Mouse (Mus musculus) NIH3T3 (cell line): Measurements from ENCODE around the gene Atp2c1.

Experiments
- DNase-seq: peaks from one replicate; pipeline ENCODE4 v3.0.0-alpha.2; 2012; ENCODE audit warnings: low read depth

Atp2c1 gene

GRCm38 (mm10) chr9:105488363-105488762 is 38.8 kb downstream of the Atp2c1 start:
- DNase-seq: no peak

- no peak for DNase-seq
These were observed 42.6 kb downstream of the Atp2c1 start for GRCm38 (mm10) chr9:105484338-105485084.

- DNase-seq: no peak
These were observed 43.2 kb downstream of the Atp2c1 start for GRCm38 (mm10) chr9:105483880-105484279.

GRCm38 (mm10) chr9:105482715-105483510 is 44.2 kb downstream of the Atp2c1 start:
- DNase-seq: no peak

DNA sequence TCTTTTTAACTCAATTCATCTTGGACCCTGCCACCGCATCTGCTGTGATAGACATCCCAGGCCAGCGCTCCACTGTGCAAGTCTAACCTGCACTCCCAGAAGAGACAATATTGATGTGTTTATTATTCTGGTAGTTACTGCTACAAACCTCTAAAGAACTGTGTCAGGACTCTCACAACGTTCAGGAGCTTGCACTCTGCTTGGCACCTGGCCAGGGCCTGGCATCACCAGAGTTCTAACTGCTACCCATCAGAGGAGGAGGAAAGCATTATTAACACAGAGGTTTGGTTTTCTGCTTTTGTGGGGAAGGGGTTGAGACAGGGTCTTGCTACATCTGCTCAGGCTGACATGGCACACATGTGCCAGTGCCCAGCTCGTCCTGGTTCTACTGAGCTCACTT is 45.0 kb downstream of the Atp2c1 start:
- peak; percentile 24 for DNase-seq

- DNase-seq: no peak
These were observed 51.0 kb downstream of the Atp2c1 start for GRCm38 (mm10) chr9:105476134-105476533.

DNA sequence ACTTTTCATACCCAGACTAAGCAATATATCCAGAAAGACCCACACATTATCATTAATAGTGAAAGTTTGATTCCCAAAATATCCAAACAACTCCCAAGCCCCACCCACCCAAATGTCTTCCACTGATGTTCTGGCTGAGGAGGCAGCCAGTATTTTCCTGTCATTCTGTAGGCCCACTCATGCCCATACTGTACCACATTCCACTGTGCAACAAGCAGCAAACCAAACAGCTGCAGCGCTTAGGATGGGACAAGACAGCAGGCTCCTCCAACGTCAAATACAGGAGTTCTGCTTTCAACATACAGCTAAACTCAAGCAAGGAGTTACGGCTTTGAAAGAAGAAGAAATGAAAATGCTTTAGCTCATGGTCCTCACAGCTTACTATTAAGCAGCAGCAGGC is 52.2 kb downstream of the Atp2c1 start:
- DNase-seq: no peak

GRCm38 (mm10) chr9:105467787-105468186 is 59.3 kb downstream of the Atp2c1 start:
- peak; percentile 26 for DNase-seq

DNA sequence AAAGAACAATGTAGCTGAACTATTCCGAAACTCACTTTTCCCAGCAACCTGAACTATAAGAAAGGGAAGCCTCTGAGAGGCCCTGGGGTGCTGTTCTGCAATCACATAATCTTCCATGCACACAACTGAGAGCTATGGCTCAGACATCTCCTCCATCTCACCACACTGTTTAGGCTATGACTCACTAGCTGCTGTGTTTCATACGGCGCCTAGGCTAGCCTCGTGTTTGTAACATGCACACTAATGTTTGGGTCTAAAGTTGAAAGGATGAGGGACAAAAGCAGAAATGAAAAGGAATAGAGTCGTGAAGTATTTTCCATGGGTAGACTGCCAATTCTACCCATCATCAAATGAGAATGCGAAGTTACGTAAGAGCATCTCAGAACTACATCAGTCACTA is 65.6 kb downstream of the Atp2c1 start:
- DNase-seq: peak; percentile 63

DNA sequence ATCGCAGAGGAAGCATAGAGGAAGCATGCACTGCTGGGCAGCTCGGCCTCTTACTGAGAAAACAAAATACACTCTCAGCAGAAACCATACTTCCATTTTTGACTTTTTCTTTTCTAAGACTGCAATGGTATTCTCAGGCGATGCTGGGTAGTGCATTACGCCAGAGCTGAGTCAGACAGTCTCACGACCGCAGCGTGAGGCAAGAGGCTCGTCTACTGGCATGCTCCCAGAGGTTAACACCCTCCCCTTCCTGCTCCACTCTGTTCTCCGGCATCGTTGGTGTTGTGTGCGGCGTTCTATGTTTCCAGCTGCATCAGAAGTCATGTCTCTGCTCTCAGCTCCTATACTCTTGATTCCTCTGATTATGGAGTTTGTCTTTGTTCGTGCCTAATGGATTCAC is 68.1 kb downstream of the Atp2c1 start:
- DNase-seq: peak; percentile 92

GRCm38 (mm10) chr9:105408549-105408948 is 118.6 kb downstream of the Atp2c1 start:
- peak; percentile 18 for DNase-seq

DNA sequence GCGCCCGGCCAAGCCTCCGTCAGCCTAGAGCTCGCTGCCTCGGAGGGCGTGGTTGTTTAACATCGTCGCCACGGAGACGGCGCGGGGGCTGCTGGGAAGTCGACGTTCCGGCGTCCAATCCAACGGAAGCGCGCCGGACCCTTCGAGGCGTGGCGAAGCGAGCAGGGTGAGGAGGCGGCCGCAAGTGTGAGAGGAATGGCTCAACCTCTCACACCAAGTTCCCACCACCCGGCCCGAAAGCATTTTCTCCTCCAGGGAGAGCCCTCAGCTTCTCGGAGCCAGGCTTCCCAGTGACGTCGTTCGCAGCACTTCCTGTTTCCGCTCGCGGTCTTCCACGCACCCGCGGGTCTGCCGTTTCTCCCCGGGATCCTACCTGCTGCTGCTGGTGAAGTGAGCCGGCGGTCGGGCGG is 131.9 kb downstream of the Atp2c1 start, which contains the start of the genes Aste1 and Nek11:
Gene Aste1 (plus strand): TSS at position 175 of the 410 bp plus-strand sequence.
Gene Nek11 (minus strand): TSS at position 307 of the 410 bp plus-strand sequence.
- peak; percentile 96 for DNase-seq

DNA sequence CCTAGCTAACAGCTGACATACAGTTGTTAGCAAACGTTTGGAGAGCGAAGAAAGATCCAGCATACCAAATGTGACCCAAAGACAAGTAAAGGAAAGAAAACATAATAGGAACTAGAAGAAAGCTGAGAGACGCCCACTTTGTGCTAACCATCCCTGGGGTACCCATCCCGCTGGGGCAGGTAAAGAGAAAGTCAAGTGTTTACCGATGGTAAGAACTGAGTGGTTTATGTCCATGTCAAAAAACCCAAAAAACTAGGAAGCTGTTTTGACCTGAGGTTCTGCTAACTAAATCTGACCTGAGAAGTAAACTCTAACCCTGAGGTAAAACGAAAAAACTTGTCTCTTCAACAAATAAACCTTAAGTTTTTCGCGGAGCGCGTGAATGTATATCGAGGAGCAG is 132.4 kb downstream of the Atp2c1 start:
- no peak for DNase-seq

DNA sequence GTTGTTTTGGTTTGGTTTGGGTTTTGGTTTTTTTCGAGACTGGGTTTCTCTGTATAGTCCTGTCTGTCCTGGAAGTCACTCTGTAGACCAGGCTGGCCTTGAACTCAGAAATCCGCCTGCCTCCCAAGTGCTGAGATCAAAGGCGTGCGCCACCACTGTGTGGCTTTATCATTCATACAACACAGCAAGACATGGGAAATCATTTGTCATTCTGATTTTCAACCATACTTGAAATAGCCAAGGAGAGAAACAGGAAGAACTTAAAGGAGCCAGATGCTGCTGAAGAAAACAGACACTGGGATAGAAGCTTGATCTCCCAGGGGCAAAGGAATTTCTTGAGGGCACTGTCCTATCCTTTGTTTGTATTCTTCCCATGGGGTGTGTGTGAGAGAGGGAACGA is 136.5 kb downstream of the Atp2c1 start:
- DNase-seq: no peak

GRCm38 (mm10) chr9:105389289-105389688 is 137.8 kb downstream of the Atp2c1 start:
- DNase-seq: peak; percentile 81

GRCm38 (mm10) chr9:105387403-105387802 is 139.7 kb downstream of the Atp2c1 start:
- no peak for DNase-seq

GRCm38 (mm10) chr9:105379533-105380145 is 147.5 kb downstream of the Atp2c1 start:
- DNase-seq: no peak

GRCm38 (mm10) chr9:105377622-105378021 is 149.5 kb downstream of the Atp2c1 start:
- no peak for DNase-seq

DNA sequence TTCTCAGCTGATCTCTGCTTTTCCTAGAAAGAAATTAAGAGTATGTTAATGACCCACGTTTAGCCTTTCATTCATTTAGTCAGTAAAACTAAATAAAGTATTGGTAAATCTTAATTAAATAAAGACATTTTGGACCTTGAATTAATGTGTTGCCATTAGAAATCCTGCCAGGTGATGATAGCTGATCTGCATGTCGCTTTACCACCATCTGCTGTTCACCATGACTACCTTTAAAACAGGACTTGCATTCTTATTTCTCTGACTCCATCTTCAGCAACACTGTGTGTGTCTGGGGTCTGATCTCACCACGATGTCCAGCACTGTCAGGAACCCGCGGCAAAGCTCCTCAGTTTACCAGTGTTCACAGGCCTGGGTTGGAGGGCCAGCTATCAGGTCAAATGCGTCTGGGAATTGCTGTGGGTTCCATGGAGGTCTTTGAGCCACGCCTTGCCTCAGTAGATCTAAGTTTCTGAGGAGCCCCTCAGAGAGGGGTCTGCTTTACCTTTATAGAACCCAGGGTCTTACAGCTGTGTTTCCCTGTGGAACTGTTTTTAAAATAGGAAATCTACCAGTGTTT is 150.1 kb downstream of the Atp2c1 start:
- DNase-seq: no peak

- peak; percentile 25 for DNase-seq
These were observed 150.7 kb downstream of the Atp2c1 start for GRCm38 (mm10) chr9:105376411-105376810.

DNA sequence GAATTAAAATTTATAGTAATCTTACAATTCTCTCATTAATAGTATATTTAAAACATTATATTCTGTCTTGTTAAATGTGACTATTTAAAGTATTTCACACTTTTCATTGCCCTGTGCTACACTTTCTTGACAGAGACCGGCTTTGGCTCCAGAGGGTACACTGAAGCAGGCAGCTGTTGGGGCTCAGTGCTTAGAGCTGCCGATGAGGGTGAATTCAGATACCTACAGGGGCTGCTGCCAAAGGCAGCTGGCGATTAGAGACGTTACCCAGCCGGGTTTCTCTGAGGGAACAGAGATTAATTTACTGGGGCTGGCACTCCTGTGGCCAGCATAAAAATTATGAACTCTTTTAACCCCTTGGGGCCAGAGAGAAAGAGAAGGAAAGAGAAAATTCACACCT is 152.8 kb downstream of the Atp2c1 start:
- no peak for DNase-seq

GRCm38 (mm10) chr9:105368605-105369004 is 158.5 kb downstream of the Atp2c1 start:
- no peak for DNase-seq
